Mouse (Mus musculus) brain, embryonic 14.5 days (tissue): Measurements from ENCODE around the gene D5Ertd579e.

Source experiments
- CTCF ChIP-seq: fragments of 200-500 bp; IDR thresholded peaks from 2 replicates; pipeline ENCODE4 v1.5.1; 2012; ENCODE audit warnings: inconsistent platforms, mild to moderate bottlenecking, moderate library complexity, borderline replicate concordance; ENCODE audit not compliant: insufficient read depth, insufficient read length; ENCODE audit errors: extremely low read depth
- POLR2A ChIP-seq: fragments of 200-500 bp; IDR thresholded peaks from 2 replicates; pipeline ENCODE4 v1.6.1; 2012; ENCODE audit warnings: mild to moderate bottlenecking, inconsistent platforms, borderline replicate concordance; ENCODE audit not compliant: poor library complexity, insufficient read depth, insufficient read length, severe bottlenecking; ENCODE audit errors: extremely low read depth

- TF ChIP-seq CTCF (no peak), POLR2A (no peak)
These were observed 141.3 kb downstream of the D5Ertd579e start for GRCm38 (mm10) chr5:36554496-36554895.
